Mouse (Mus musculus): ENCODE measurements at regions not wholly inside any gene's neighbourhood (a gene's known extent, or its start where the extent isn't known, plus 50 kb on each side); places are given as distances from the start of the nearest gene placed in this dataset.

DNA sequence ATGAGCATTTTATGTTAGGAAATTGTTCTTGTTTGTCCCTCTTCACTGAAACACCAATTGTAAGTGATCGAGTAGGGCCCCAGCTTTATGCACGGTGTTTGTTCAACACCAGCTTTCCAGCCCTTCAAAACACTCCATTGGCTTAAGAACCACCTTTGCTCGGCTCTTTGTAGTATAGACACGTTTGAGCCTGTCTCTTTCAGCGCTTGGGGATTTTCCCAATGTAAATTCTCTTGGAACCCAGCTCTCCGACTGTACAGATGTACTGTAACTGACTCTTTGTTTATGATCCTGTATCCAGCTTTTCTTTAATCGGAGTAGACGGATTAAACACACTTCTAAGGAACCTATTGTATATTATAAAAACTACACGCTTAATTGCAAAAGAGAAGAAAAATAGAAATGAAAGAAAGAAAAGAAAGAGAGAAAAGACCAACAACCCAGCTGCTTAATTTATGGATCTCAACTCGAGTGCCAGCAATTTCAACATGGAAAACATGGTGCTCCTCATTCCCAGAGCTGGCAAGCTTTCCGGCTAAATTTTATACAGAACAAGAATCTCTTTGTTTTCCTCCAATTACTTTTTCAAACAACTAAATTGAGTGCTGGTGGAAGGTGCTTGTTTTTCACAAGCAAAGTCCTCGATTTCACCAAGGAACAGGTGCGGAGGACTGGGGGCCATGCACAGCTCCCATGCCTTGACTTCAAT is 430.4 kb downstream of the Adgrl2 start:
- DNase-seq (ENCODE audit: low spot score in 2 of 2): no peak

- DNase-seq (ENCODE audit: low spot score in 2 of 2): no peak
These were observed 431.7 kb downstream of the Adgrl2 start for GRCm38 (mm10) chr3:148558592-148559157.

DNA sequence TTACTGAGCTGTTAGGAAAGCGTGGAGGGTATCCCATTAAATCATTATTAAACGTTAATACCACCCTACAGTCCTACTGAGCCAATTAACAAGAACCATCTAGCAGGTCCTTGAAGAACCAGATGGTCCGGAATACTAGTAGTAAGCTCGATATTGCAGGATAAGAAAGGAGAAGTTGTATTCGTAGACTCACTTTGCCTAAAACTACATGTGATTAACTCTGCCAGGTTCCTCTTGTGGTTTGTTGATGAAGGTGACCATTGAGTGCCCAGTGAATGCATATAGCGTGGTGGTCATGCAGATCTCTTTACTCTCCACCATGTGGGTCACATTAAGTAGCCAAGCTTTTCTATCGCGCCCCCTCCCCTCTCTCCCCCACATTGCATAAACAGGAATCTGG is 435.0 kb downstream of the Adgrl2 start:
- DNase-seq (ENCODE audit: low spot score in 2 of 2): no peak

DNA sequence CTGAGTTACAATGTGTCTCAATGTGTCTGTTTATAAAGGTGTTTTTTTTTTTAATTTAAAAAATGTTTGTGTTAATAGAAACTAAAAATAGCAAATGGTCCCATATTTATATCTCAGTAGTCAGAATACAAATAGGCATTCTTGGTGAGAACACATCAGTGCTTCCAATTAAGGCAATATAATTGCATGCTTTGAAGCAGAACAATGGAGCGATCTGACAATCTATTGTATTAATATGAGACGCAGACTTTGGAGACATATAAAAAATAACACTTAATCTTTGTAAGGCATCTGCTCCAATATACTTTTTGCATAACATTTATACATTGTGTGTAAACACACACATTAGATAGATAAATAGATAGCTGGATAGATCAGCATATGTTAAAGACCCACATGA is 439.6 kb downstream of the Adgrl2 start:
- DNase-seq (ENCODE audit: low spot score in 2 of 2): no peak

GRCm38 (mm10) chr3:148544929-148545328 is 445.4 kb downstream of the Adgrl2 start:
- DNase-seq (ENCODE audit: low spot score in 2 of 2): no peak

DNA sequence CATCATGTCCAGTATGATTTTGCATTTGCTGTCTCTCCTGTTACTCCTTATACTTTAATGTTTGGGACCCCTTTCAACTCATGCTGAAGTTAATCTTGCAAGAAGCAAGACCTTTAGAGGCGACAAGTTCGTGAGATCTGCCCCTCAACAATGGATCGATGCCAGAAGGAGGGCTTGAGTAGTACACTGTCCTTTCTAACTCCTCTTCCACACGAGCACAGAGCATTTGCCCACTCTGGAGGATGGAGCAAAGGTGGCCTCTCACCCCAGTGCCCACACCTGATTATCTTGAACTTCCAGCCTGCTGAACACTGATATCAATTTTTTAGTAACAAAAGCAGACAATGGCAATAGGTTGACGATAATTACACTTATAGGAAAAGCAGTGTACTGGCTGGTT is 448.1 kb downstream of the Adgrl2 start:
- no peak for DNase-seq (ENCODE audit: low spot score in 2 of 2)

DNA sequence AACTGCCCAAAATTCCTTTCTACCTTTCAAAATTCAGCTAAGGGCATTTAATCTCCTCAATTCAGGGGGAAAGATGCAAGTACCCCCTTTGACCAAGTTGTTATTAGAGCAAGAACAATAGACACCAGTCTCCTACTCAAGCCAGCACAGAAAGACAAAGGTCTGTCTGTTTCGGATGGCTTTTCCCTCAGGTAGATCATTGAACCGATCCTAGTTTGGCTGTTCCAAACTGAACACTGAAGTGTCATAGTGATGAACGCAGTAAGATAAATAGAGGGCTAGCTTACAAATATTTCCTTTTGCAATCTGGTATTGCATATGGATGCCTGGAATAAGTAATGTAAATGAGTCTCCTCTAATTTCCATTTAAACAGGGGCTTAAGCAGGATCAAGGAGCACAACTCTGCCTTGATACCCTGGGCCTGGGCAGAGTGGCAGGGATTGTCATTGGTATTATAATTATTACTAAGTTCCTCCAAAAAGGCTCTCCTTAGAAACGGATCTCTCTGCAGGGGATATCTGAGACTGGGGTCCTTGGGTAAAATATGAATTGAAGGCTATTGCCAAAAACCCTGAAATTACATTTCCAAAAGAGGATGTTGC is 452.6 kb downstream of the Adgrl2 start:
- DNase-seq (ENCODE audit: low spot score in 2 of 2): no peak

DNA sequence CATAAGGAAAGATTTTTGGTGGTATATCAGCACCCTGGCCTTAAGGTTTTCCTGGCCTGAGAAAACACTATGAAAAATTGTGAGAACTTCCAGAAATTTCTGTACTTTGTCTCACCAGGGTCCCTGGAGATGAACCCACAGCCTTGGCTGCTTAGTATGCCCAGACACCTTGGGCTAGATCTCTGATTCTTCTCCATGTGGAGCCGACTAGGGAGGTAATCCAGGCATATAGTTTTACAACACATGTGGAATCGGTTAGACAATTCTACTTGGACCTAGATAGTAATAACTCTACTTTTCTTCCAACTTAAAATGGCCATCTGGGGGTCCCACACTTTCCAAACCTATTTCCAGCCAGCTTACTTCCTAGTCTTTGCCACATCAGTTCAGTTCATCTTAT is 460.5 kb downstream of the Adgrl2 start:
- DNase-seq (ENCODE audit: low spot score in 2 of 2): no peak

DNA sequence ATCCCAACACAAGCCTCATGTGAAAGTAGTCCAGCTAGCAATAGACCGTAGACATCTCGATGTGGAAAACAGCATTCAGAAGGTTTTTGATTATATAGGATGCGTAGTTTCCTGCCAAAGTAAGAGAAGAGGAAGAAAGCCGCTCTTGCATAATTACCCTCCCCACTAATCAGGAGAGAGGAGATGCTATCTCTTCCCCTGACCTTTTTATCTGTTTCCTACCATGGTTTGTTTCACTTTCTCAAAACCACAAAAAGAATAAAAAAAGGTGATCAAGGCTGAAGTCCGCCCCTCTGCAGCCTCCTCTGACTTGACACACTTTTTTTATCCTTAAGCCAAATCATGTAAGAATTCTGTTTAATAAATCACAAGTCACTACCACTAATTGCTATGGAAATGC is 480.0 kb downstream of the Adgrl2 start:
- no peak for DNase-seq (ENCODE audit: low spot score in 2 of 2)

- no peak for DNase-seq (ENCODE audit: low spot score in 2 of 2)
These were observed 485.4 kb downstream of the Adgrl2 start for GRCm38 (mm10) chr3:148504928-148505327.

- no peak for DNase-seq (ENCODE audit: low spot score in 2 of 2)
These were observed 486.9 kb downstream of the Adgrl2 start for GRCm38 (mm10) chr3:148503432-148503831.

DNA sequence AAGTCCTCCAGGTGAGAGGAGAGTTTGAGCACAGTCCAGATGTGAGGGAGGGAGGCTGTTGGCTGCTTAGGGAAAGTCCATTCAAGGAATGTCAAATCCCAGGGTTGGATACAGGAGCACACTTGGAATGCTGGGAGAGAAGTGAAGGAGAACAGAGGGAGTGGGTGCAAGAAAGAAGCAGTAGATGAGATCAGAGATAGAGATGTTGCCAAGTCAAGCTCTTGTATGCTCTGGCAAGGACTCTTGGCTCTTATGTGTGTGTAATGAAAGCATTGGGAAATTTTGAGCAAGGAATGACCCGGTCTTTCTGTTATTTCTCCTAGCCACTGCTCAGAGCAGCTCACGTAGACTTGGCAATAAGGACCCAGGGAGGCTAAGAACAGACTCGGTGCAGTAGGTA is 488.6 kb downstream of the Adgrl2 start:
- no peak for DNase-seq (ENCODE audit: low spot score in 2 of 2)

- no peak for DNase-seq (ENCODE audit: low spot score in 2 of 2)
These were observed 493.7 kb downstream of the Adgrl2 start for GRCm38 (mm10) chr3:148496672-148497071.

GRCm38 (mm10) chr3:148491287-148491686 is 499.1 kb downstream of the Adgrl2 start:
- no peak for DNase-seq (ENCODE audit: low spot score in 2 of 2)

GRCm38 (mm10) chr3:148489201-148489600 is 501.2 kb downstream of the Adgrl2 start:
- no peak for DNase-seq (ENCODE audit: low spot score in 2 of 2)

- no peak for DNase-seq (ENCODE audit: low spot score in 2 of 2)
These were observed 502.4 kb downstream of the Adgrl2 start for GRCm38 (mm10) chr3:148487949-148488348.

DNA sequence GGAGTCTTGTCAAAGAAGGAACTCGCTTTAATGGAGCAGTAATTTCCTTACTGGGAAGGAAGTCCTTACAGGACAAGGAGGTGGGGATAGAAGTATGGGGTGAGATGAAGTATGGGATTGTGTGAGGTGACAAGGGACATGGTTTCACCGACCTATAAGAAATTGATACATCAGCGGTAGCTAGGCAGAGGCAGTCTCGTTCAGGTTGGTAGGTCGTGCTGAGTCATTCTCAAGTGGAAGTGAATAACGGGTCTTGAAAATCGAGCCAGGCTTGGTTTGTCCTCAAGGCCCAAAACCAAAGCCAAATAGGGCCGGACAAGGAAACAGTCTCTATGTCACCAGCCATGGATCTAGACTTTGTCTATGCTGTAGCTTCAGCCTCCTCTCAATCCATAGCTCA is 514.5 kb downstream of the Adgrl2 start:
- no peak for DNase-seq (ENCODE audit: low spot score in 2 of 2)

DNA sequence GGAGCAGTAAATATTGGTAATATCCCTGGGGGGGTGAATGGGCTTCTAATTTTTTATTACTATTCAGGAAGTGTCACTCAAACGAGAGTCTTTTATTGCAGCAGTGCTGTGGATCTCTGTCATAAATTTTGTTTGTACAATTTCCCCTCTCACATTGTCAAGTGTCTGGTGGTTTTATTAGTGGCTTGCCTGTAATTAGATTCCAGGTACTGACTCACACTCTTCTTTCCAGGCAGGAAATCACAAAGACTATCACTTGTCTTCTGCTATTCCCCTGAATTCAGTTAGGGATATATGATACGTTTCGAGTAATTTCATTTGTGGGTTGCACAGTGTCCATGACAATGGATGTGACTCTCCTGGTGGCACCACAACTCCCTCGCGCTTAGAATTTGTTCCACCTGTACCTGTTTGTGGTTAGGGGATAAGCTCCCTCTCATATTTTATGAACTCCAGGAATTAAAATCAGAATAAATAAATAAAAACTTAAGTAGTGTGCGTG is 517.4 kb downstream of the Adgrl2 start:
- DNase-seq (ENCODE audit: low spot score in 2 of 2): no peak

- DNase-seq (ENCODE audit: low spot score in 2 of 2): no peak
These were observed 524.9 kb downstream of the Adgrl2 start for GRCm38 (mm10) chr3:148465456-148465855.

DNA sequence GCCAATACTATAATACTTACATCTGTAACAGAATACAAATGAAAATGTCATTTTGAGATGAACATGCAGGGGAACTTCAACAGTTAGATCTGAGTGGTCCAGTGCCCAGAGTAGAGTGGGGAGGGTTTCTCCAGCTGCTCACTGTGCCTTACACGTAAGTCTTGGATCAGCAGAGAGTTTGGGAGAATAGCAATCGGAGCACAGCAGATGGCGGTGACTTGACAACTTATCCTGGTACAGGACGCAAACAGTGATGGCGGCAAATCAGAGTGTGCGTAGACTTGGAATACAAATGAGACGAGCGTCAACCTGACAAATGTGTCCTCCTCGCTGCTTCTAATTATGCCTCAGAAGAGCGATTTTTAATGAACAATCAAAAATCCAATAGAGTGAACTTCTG is 527.6 kb downstream of the Adgrl2 start:
- DNase-seq (ENCODE audit: low spot score in 2 of 2): no peak

DNA sequence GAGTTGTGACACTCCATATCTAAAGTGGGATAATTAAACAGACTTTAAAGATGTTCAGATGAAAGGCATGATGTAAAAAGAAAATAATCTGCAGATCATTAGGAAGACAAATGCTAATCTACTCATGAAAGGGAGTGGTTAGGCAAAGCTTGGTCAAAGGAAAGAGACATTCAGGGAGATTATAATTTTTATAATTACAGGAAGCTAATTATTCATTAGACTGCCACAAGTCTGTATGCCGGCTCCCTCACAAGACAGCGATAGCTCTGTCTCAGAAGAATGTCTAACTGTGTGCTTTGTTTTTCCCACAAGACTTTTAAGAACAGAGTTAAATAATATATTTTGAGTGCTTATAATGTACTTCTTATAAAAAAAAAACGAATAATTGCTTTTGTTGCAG is 541.5 kb downstream of the Adgrl2 start:
- no peak for DNase-seq (ENCODE audit: low spot score in 2 of 2)

DNA sequence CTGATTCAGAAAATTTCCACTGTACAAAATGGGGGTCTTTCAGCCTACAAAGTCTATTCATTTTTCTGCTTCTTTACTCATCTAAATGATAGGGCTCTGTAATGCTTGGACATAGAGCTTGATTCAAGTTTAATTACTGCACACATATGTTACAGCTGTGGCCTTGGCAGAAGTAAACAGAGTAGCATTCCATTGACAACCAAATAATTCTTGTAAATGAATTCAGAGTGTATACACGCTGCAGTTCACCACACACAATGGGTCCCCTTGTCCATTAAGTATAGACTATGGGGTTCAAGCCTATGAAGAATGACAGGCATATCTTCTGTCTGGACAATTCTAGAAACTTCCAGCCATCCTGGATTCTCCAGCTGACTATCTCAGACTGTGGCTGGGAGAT is 541.9 kb downstream of the Adgrl2 start:
- DNase-seq (ENCODE audit: low spot score in 2 of 2): no peak

DNA sequence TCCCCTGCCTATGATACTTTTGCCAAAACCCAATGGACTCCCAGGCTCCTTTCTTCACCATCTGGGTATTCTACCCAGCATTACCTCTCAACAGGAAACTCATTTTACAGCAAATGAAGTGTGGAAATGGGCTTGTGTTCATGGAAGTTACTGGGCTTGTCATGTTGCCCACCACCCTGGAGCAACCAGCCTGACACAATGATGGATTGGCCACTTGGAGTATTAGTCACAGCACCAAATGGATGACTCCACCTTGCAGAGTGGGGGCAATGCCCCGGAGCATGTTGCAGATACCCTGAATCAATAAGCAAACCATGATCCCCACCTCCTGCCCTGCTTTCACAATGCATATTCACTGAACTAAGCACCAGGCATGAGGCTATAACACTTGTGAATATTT is 543.5 kb downstream of the Adgrl2 start:
- no peak for DNase-seq (ENCODE audit: low spot score in 2 of 2)

Measured in heart, adult 9 months (tissue).